Mouse (Mus musculus) forebrain, embryonic 12.5 days (tissue): ENCODE data around the gene Bscl2. TPM values are rescaled to one million over a fixed set of nuclear protein-coding genes. Genes with fewer than 3 reads are reported as not detected.

ENCODE experiments used
- ATAC-seq: fragments of 200-750 bp; cut with Nextera tagmentation; 2 replicates; pipeline ENCODE4 v1.8.0; 2017; ENCODE audit warnings: moderate TSS enrichment; ENCODE audit not compliant: low FRiP score
- H3K27ac ChIP-seq: fragments of 300-500 bp; sonication (generic); 2 replicates; pipeline ENCODE4 v1.5.1; 2016; ENCODE audit warnings: mild to moderate bottlenecking
- H3K27me3 ChIP-seq: fragments of 300-500 bp; sonication (generic); 2 replicates; pipeline ENCODE4 v1.6.1; 2016; ENCODE audit warnings: mild to moderate bottlenecking
- H3K36me3 ChIP-seq: fragments of 300-500 bp; sonication (generic); replicated peaks from 2 replicates; pipeline ENCODE4 v1.6.1; 2016; ENCODE audit warnings: mild to moderate bottlenecking
- H3K4me1 ChIP-seq: fragments of 300-500 bp; sonication (generic); 2 replicates; pipeline ENCODE4 v1.6.1; 2016
- H3K4me2 ChIP-seq: fragments of 300-500 bp; sonication (generic); 2 replicates; pipeline ENCODE4 v1.6.1; 2016; ENCODE audit warnings: mild to moderate bottlenecking, moderate library complexity
- H3K4me3 ChIP-seq: fragments of 300-500 bp; sonication (generic); replicated peaks from 2 replicates; pipeline ENCODE4 v1.5.1; 2016; ENCODE audit warnings: mild to moderate bottlenecking
- H3K9ac ChIP-seq: fragments of 300-500 bp; sonication (generic); 2 replicates; pipeline ENCODE4 v1.6.1; 2016; ENCODE audit warnings: mild to moderate bottlenecking
- H3K9me3 ChIP-seq: fragments of 300-500 bp; sonication (generic); 2 replicates; pipeline ENCODE4 v1.6.1; 2016
- WGBS: fragments of 180-500 bp; shearing (Covaris S2); methylation state at CpG from one replicate; pipeline ENCODE4 v1.1.7; 2016; 5-methylcytosine and 5-hydroxymethylcytosine counted together
- polyA plus RNA-seq: library from polyadenylated mRNA; unstranded; fragments of >200 nt; fragmentation: Nextera tagmentation; extraction: Ambion mirVana; gene quantifications from 2 replicates; pipeline ENCODE4 v1.2.1, GENCODE M21; 2016

The Bscl2 gene
- polyA plus RNA-seq, 1 experiment from 2014 or later = 62.9 TPM

DNA sequence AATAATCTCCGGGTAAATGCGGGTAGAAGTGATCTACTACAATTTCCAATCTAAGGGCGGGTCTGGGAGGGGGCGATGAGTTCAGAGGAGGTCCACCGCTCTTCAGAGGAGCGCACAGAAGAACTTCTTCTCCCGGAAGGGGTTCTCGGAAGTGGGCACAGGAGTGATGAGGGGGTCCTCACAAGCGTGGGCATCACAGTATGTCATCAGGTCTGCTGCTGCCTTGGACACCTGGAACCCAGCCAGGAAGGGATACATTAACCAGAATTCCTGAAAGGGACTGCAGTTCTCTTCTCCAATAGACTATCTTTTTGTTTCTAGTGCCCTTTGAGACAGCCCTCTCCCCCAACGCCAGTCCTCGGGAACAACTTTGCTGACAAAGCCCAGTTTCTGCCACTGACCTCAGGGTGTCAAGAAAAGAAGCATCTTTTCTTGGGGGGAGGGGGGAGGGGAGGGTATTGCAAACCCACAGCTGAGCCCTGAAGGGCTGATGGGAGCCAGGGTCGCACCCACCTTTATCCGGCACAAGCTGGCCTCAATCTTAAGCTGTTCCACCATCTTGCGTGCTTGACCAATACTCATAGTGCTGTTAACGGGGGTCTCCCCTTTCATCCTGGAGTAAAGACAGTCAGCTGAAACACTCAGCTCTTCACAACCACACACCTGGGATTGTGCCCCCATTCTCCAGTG lies 919 bp downstream of the Bscl2 start:
- Histone ChIP-seq H3K4me1 (peaks cover 36% of the 10 kb centered on the region), H3K9me3 (no peaks in the 10 kb centered on the region), H3K36me3 (peaks cover 33% of the 10 kb centered on the region), H3K9ac (peak overlapping the region; percentile 70), H3K27ac (peak overlapping the region; percentile 97), H3K4me2 (peak overlapping the region; percentile 84), H3K4me3 (peak overlapping the region; percentile 47), H3K27me3 (no peaks in the 10 kb centered on the region)
- ATAC-seq = peak; percentile 10; the same call in 1 of the 2 replicates
- 15% methylated on average over 15 of the region's 15 CpGs for WGBS

DNA sequence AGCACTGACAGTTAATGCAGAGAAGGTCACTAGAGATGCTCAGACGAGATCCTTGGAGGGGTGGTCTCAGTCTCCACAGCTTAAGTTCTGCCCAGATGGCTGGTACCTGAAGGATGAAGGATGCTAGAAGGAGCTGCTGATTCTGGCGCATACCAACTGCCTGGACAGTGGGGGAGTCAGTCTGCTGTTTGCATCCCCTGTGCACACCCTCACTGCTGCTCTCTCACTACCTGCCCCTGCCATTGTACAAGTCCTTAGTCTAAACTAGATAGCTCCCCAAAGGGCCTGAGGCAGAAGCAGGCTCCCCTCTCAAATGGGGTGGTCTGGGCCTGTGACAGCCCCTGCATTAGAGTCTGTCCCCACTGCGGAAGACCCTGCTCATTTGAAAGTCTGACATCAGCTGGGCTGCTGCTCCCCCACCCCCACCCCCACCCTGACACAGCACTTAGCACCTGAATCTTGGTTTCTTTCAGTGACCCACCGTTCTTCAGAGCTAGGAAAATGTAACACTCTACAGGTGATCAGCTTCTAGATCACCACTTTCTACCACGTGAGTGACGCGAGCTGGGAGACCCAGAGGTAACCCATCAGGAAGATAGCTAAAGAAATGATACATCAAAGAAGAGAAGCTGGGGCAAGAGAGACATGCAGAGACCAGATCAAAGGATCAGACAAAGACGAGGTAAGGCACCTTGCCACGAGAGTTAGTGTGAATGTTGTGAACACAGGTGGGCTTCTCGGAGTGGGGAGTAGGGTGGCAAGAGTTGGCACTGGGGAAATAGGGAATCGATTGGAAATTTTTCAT lies 2.0 kb downstream of the Bscl2 start, which contains the start of gene Gng3:
Gene Gng3 (minus strand): TSS at position 92 of the 805 bp plus-strand sequence.
- no peaks in the 10 kb centered on the region for H3K9me3 ChIP-seq
- no peaks in the 10 kb centered on the region for H3K27me3 ChIP-seq
- peaks cover 22% of the 10 kb centered on the region for H3K36me3 ChIP-seq
- WGBS = 33% methylated on average over 11 of the region's 11 CpGs
- H3K27ac ChIP-seq = peak within 1 kb of the TSS; percentile 97
- peaks cover 36% of the 10 kb centered on the region for H3K4me1 ChIP-seq
- peak within 1 kb of the TSS; percentile 84 for H3K4me2 ChIP-seq
- H3K9ac ChIP-seq = peak within 1 kb of the TSS; percentile 70
- peak; percentile 82 for ATAC-seq
- peak within 1 kb of the TSS; percentile 47 for H3K4me3 ChIP-seq

DNA sequence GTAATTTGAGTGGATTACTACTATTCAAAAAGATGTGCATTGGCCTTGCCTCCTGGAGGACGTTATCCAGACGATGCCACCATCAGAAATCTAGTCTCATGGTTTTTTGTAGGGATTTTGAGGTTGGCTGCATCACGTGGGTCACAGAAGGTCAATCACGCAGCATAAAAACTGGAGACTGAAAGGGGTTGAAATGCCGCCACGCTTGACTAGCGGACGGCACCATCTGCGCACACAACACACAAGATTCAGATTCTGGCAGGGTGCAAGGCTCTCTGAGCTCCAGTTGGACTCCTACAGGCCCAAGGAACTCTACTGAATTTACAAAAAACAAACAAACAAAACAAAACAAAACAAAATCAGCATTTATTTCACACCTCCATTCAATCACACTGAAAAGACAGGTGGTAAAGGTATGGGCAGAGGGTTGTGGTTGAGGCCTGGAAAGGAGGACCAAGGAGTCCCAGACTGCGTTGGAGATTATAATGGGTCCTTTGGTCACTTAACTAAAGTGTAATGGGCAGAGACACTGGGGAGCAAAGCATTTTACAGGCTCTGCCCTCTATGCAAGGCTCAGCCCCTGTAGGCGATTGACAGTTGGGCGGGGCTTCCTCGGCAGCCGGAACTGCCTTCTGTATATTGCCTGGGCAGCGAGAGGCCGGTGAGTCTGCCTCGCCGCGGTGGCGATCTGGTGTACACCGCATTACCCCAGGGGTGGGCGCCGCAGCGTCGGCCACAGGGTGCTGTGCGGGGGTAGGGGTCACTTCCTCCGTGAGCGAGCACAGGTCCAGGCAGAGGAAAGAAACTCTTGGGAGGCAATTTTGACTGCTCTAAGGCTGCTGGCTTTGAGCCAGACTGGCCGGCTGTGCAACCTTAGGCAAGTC lies 2.9 kb downstream of the Bscl2 start:
- Histone ChIP-seq H3K27me3 (no peaks in the 10 kb centered on the region), H3K4me3 (peak overlapping the region; percentile 47), H3K36me3 (peaks cover 16% of the 10 kb centered on the region), H3K4me1 (peaks cover 36% of the 10 kb centered on the region), H3K4me2 (peak overlapping the region; percentile 84), H3K9ac (peak overlapping the region; percentile 70), H3K9me3 (no peaks in the 10 kb centered on the region), H3K27ac (peak overlapping the region; percentile 75)
- 20% methylated on average over 29 of the region's 29 CpGs for WGBS
- ATAC-seq = peak; percentile 55

DNA sequence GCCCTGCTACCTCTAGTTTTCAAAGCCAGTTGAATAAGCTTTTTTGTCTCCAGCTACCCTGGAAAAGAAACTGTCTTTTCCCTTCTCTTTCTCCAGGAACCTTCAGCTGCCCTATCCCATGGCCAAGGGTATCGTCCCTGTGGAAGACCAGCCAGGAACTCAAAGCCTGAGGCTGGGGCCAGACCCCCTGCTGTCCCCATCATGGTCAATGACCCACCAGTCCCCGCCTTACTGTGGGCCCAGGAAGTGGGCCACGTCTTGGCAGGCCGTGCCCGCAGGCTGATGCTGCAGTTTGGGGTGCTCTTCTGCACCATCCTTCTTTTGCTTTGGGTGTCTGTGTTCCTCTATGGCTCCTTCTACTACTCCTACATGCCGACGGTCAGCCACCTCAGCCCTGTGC lies 3.7 kb downstream of the Bscl2 start:
- Histone ChIP-seq H3K27ac (no peak overlapping the region), H3K36me3 (peaks cover 18% of the 10 kb centered on the region), H3K9ac (no peak overlapping the region; the same call in 1 of the 2 replicates), H3K27me3 (no peaks in the 10 kb centered on the region), H3K4me3 (peak overlapping the region; percentile 47; the same call in 1 of the 2 replicates), H3K4me1 (peaks cover 36% of the 10 kb centered on the region), H3K4me2 (peak overlapping the region; percentile 84), H3K9me3 (no peaks in the 10 kb centered on the region)
- 93% methylated on average over 7 of the region's 7 CpGs for WGBS
- no peak for ATAC-seq

GRCm38 (mm10) chr19:8842961-8843360 lies 5.7 kb downstream of the Bscl2 start:
- Histone ChIP-seq H3K4me3 (no peak overlapping the region), H3K27me3 (no peaks in the 10 kb centered on the region), H3K4me2 (no peak overlapping the region), H3K9ac (no peak overlapping the region), H3K4me1 (peaks cover 32% of the 10 kb centered on the region), H3K36me3 (peaks cover 34% of the 10 kb centered on the region), H3K27ac (no peak overlapping the region), H3K9me3 (no peaks in the 10 kb centered on the region)
- WGBS = 89% methylated on average over 6 of the region's 6 CpGs
- ATAC-seq = no peak

DNA sequence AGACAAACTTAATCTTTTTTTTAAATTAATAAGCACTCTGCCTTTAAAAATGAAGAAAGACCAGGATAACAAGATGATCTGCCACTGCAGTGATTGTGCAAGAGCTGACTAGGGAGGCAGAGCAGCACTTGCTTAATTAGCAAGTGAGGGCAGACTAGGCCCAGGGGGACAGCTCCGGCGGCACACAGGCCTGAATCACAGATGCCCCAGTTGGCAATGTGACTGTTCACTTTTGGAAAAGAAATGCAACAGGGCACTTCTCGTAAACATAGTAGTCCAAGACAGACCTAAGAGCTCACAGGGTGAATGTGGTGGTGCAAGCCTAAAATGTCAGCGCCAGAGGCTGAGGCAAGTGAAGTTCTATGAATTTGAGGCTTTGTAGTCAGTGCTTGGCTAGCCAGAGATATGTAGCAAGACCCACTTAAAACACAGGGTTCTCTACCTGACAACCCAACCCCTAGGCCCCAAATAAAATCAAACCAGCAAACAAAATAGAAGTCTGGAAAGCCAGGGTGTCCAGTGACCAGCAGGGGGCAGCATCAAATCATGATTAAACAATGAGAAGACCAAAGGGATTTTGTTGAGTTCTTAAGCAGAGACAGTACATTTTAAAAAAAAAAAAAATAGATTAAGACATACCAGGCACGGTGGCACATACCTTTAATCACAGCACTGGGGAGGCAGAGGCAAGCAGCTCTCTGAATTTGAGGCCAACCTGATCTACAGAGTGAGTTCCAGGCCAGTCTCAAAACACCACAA lies 7.3 kb downstream of the Bscl2 start:
- ATAC-seq = no peak
- 62% methylated on average over 5 of the region's 5 CpGs for WGBS
- peaks cover 44% of the 10 kb centered on the region for H3K36me3 ChIP-seq

DNA sequence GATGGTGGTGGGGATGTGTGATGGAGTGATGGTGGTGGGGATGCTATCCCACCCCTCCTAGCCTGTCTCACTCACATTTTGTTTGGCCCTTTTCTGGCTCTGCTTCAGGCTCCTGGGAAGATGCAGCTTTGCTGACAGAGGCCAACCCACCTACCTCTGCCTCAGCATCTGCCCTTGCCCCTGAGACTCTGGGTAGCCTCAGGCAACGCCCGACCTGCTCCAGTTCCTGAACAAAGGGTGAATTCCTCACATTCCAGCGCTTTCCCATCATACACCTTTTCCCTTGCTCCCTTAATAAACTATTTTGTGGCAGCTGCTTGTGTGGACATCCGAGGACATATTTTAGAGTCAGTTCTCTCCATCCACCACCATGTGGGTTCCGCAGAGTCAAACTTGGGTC lies 11.1 kb downstream of the Bscl2 start:
- Histone ChIP-seq H3K27me3 (peaks cover 4% of the 10 kb centered on the region; the same call in 1 of the 2 replicates), H3K27ac (no peak overlapping the region), H3K4me1 (no peaks in the 10 kb centered on the region), H3K4me3 (no peak overlapping the region), H3K4me2 (no peak overlapping the region), H3K36me3 (peaks cover 35% of the 10 kb centered on the region), H3K9me3 (no peaks in the 10 kb centered on the region), H3K9ac (no peak overlapping the region)
- WGBS = 74% methylated on average over 5 of the region's 5 CpGs
- no peak for ATAC-seq

More for the DNA sequence above, 7.3 kb downstream of the Bscl2 start:
- Histone ChIP-seq H3K9me3 (no peaks in the 10 kb centered on the region), H3K9ac (no peak overlapping the region), H3K4me1 (peaks cover 18% of the 10 kb centered on the region), H3K27me3 (no peaks in the 10 kb centered on the region), H3K4me2 (no peak overlapping the region), H3K4me3 (no peak overlapping the region), H3K27ac (no peak overlapping the region)

DNA sequence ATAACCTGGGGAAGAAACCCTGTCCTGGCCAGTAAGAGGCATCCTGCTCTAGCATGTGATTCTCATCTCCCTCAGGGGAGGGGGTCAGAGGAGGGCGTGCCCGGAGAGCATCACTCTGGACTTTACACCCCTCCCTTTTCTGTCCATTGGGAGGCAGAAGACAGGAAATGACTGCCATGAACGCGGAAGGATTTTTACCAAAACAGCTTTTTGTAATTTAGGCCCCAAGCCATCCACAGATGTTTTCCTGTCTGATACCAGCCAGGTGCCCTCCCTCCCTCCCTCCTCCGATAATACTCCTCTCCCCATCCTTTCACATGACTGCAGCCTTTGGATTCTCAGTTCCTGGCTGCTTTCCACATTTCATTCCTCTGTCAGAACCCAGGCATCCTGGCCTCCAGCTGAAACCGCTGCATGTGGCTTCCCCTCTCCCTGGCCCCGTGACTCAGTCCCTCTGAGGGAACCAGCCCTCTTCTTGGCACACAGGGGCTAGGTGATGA lies 13.2 kb downstream of the Bscl2 start, which contains the start of gene Lrrn4cl:
Gene Lrrn4cl (plus strand): TSS at position 367 of the 500 bp plus-strand sequence.
- no peak within 1 kb of the TSS for H3K27ac ChIP-seq
- no peak within 1 kb of the TSS for H3K4me2 ChIP-seq
- peaks cover 4% of the 10 kb centered on the region; the same call in 1 of the 2 replicates for H3K27me3 ChIP-seq
- peaks cover 35% of the 10 kb centered on the region for H3K36me3 ChIP-seq
- H3K9ac ChIP-seq = peak within 1 kb of the TSS; percentile 7; the same call in 1 of the 2 replicates
- H3K4me1 ChIP-seq = no peaks in the 10 kb centered on the region
- WGBS = 40% methylated on average over 7 of the region's 7 CpGs
- no peak within 1 kb of the TSS for H3K4me3 ChIP-seq
- no peaks in the 10 kb centered on the region for H3K9me3 ChIP-seq
- no peak for ATAC-seq

GRCm38 (mm10) chr19:8851639-8852038 lies 14.4 kb downstream of the Bscl2 start:
- Histone ChIP-seq H3K9ac (no peak overlapping the region), H3K27ac (no peak overlapping the region), H3K27me3 (peaks cover 4% of the 10 kb centered on the region; the same call in 1 of the 2 replicates), H3K4me1 (no peaks in the 10 kb centered on the region), H3K36me3 (peaks cover 23% of the 10 kb centered on the region), H3K4me3 (no peak overlapping the region), H3K4me2 (no peak overlapping the region), H3K9me3 (no peaks in the 10 kb centered on the region)
- no peak for ATAC-seq
- WGBS = 55% methylated on average over 7 of the region's 7 CpGs

GRCm38 (mm10) chr19:8852236-8852928 lies 15.1 kb downstream of the Bscl2 start:
- ATAC-seq = no peak
- Histone ChIP-seq H3K9ac (no peak overlapping the region), H3K27me3 (peaks cover 4% of the 10 kb centered on the region; the same call in 1 of the 2 replicates), H3K36me3 (peaks cover 15% of the 10 kb centered on the region), H3K27ac (no peak overlapping the region), H3K4me3 (no peak overlapping the region), H3K4me2 (no peak overlapping the region), H3K4me1 (no peaks in the 10 kb centered on the region), H3K9me3 (no peaks in the 10 kb centered on the region)
- 66% methylated on average over 10 of the region's 10 CpGs for WGBS
